Mouse (Mus musculus): ENCODE measurements at regions not wholly inside any gene's neighbourhood (a gene's known extent, or its start where the extent isn't known, plus 50 kb on each side); places are given as distances from the start of the nearest gene placed in this dataset.

- no peaks in the 10 kb centered on the region for H3K4me1 ChIP-seq (ENCODE audit: control insufficient read depth, insufficient read depth, low read length)
- no peak for ATAC-seq (ENCODE audit: insufficient read depth, low FRiP score)
- no peaks in the 10 kb centered on the region for H3K27me3 ChIP-seq (ENCODE audit: control insufficient read depth, insufficient read depth, low read length)
- H3K9me3 ChIP-seq (replicated peaks; ENCODE audit: control insufficient read depth, low read length): no peaks in the 10 kb centered on the region
- no peaks in the 10 kb centered on the region for H3K36me3 ChIP-seq (ENCODE audit: control insufficient read depth, insufficient read depth, low read length)
- no peak overlapping the region for H3K4me3 ChIP-seq (replicated peaks; ENCODE audit: low read length)
- H3K27ac ChIP-seq (ENCODE audit: low read length): no peak overlapping the region
- H3K4me2 ChIP-seq (ENCODE audit: low read depth, low read length): no peak overlapping the region
- no peak overlapping the region for H3K9ac ChIP-seq (ENCODE audit: low read length)
- 69% methylated on average over 2 of the region's 2 CpGs for WGBS
Measured at GRCm38 (mm10) chr13:70369647-70370046, 267.8 kb downstream of the Ice1 start.

GRCm38 (mm10) chr13:70380772-70381171, 256.7 kb downstream of the Ice1 start:
- Histone ChIP-seq H3K9ac (ENCODE audit: low read length) (no peak overlapping the region), H3K27me3 (ENCODE audit: control insufficient read depth, insufficient read depth, low read length) (no peaks in the 10 kb centered on the region), H3K4me3 (replicated peaks; ENCODE audit: low read length) (no peak overlapping the region), H3K36me3 (ENCODE audit: control insufficient read depth, insufficient read depth, low read length) (no peaks in the 10 kb centered on the region), H3K9me3 (replicated peaks; ENCODE audit: control insufficient read depth, low read length) (no peaks in the 10 kb centered on the region), H3K4me1 (ENCODE audit: control insufficient read depth, insufficient read depth, low read length) (no peaks in the 10 kb centered on the region), H3K4me2 (ENCODE audit: low read depth, low read length) (no peak overlapping the region), H3K27ac (ENCODE audit: low read length) (no peak overlapping the region)
- no peak for ATAC-seq (ENCODE audit: insufficient read depth, low FRiP score)
- 51% methylated on average over 6 of the region's 6 CpGs for WGBS

DNA sequence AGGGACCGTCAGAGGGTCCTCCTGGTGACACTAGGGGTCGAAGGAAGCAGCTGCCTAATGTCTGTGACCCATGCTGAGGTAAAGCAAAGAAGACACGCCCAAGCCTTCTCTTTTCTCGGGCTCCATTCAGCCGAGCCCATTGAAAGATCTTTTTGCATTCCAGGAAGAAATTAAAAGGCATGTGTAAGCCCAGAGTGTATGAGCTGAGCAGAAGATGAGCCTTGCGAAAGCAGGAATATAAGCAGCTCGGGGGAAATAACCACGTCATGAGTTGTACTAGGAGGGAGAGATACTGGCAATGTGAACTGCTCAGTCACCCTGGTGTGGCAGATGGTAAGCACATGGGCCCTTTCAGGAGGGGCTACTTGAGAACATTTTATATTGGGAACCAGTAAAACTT, 252.1 kb downstream of the Ice1 start:
- H3K4me2 ChIP-seq (ENCODE audit: low read depth, low read length): no peak overlapping the region
- ATAC-seq (ENCODE audit: insufficient read depth, low FRiP score): no peak
- WGBS: 54% methylated on average over 8 of the region's 8 CpGs
- H3K36me3 ChIP-seq (ENCODE audit: control insufficient read depth, insufficient read depth, low read length): no peaks in the 10 kb centered on the region
- no peak overlapping the region for H3K27ac ChIP-seq (ENCODE audit: low read length)
- no peaks in the 10 kb centered on the region for H3K9me3 ChIP-seq (replicated peaks; ENCODE audit: control insufficient read depth, low read length)
- H3K4me3 ChIP-seq (replicated peaks; ENCODE audit: low read length): no peak overlapping the region
- H3K4me1 ChIP-seq (ENCODE audit: control insufficient read depth, insufficient read depth, low read length): no peaks in the 10 kb centered on the region
- no peak overlapping the region for H3K9ac ChIP-seq (ENCODE audit: low read length)
- no peaks in the 10 kb centered on the region for H3K27me3 ChIP-seq (ENCODE audit: control insufficient read depth, insufficient read depth, low read length)

DNA sequence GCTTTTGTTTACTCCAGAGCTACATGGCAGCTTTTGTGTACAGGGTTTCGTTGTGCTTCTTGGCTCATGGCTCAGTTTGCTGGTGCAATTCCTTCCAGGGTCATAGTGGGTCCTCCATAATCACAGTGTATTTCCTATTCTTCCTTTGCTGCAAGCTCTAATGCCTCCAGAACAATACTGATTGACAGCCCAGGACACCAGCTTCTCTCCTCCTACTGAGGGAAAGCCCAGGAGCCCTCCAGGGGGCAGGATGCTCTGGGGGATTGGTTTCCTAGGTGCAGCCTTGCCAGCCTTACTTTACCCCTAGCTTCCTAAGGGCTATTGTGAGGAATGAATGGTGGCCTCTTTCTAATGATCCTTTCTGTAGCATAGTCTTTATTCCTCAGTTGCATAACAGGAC, 224.6 kb downstream of the Ice1 start:
- Histone ChIP-seq H3K4me1 (ENCODE audit: control insufficient read depth, insufficient read depth, low read length) (no peaks in the 10 kb centered on the region), H3K4me2 (ENCODE audit: low read depth, low read length) (no peak overlapping the region), H3K9ac (ENCODE audit: low read length) (no peak overlapping the region), H3K36me3 (ENCODE audit: control insufficient read depth, insufficient read depth, low read length) (no peaks in the 10 kb centered on the region), H3K4me3 (replicated peaks; ENCODE audit: low read length) (no peak overlapping the region), H3K27ac (ENCODE audit: low read length) (no peak overlapping the region), H3K27me3 (ENCODE audit: control insufficient read depth, insufficient read depth, low read length) (no peaks in the 10 kb centered on the region), H3K9me3 (replicated peaks; ENCODE audit: control insufficient read depth, low read length) (no peaks in the 10 kb centered on the region)
- no peak for ATAC-seq (ENCODE audit: insufficient read depth, low FRiP score)
- 85% methylated on average over 1 of the region's 1 CpGs for WGBS

DNA sequence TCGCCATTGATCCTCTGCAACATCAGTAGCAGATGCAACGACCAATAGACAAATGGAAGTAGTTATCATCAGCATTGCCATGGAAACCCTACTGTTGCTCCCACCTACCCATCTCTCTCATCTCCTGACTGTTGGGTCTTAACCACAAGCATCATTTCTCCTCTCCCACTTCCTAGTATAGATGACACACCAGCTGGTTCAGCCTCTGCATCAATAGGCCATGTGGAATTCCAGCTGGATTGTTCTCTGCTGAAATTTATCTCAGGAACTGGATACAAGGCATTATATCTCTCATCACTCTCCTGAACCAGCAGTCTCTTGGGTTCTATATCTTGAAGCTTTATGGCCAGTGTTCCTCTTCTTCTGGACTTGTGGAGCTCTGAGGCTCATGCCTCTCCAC, 219.3 kb downstream of the Ice1 start:
- no peak overlapping the region for H3K27ac ChIP-seq (ENCODE audit: low read length)
- H3K9me3 ChIP-seq (replicated peaks; ENCODE audit: control insufficient read depth, low read length): no peaks in the 10 kb centered on the region
- no peak overlapping the region for H3K4me3 ChIP-seq (replicated peaks; ENCODE audit: low read length)
- H3K36me3 ChIP-seq (ENCODE audit: control insufficient read depth, insufficient read depth, low read length): no peaks in the 10 kb centered on the region
- H3K9ac ChIP-seq (ENCODE audit: low read length): no peak overlapping the region
- H3K27me3 ChIP-seq (ENCODE audit: control insufficient read depth, insufficient read depth, low read length): no peaks in the 10 kb centered on the region
- no peak overlapping the region for H3K4me2 ChIP-seq (ENCODE audit: low read depth, low read length)
- no peaks in the 10 kb centered on the region for H3K4me1 ChIP-seq (ENCODE audit: control insufficient read depth, insufficient read depth, low read length)
- 86% methylated on average over 2 of the region's 2 CpGs for WGBS
- ATAC-seq (ENCODE audit: insufficient read depth, low FRiP score): no peak

DNA sequence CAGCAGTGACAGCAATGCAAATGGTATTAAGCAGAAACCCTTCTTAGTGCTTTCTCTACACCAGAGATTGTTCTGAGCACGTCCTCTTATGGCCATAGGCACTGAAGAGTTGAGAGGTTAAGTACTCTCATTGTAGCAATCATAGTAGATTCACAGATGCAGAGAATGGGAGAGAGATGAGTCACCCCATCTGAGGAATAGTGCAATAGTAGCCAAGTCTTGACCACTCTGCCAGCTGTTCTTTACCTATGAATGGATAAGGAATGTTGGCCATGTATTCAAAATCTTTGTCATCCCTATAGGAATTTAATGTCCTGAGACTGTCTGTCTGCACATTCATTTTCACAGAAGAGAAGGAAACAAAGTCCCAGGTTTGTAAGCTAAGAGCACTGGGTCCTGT, 198.0 kb downstream of the Ice1 start:
- no peaks in the 10 kb centered on the region for H3K4me1 ChIP-seq (ENCODE audit: control insufficient read depth, insufficient read depth, low read length)
- H3K4me2 ChIP-seq (ENCODE audit: low read depth, low read length): no peak overlapping the region
- no peaks in the 10 kb centered on the region for H3K36me3 ChIP-seq (ENCODE audit: control insufficient read depth, insufficient read depth, low read length)
- 48% methylated on average over 1 of the region's 1 CpGs for WGBS
- H3K9me3 ChIP-seq (replicated peaks; ENCODE audit: control insufficient read depth, low read length): no peaks in the 10 kb centered on the region
- no peak overlapping the region for H3K9ac ChIP-seq (ENCODE audit: low read length)
- ATAC-seq (ENCODE audit: insufficient read depth, low FRiP score): no peak
- no peaks in the 10 kb centered on the region for H3K27me3 ChIP-seq (ENCODE audit: control insufficient read depth, insufficient read depth, low read length)
- no peak overlapping the region for H3K27ac ChIP-seq (ENCODE audit: low read length)
- no peak overlapping the region for H3K4me3 ChIP-seq (replicated peaks; ENCODE audit: low read length)

DNA sequence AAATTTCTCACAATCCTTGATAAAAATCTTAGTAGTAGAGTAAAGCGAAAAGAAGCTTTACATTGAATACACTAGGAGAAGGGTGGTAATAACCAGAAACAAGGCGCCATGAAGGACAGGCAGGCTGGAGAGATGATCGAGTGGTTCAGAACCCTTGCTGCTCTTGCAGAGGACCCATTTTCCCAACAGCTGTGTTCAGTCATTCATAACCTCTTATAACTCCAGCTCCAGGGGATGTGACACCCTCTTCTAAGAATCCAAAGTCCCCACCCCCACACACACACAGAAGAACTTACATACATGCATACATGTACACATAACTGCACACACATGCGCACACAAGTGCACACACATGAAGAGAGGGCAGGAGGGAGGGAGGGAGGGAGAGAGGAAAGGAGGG, 190.5 kb downstream of the Ice1 start:
- WGBS: 81% methylated on average over 4 of the region's 4 CpGs
- Histone ChIP-seq H3K27me3 (ENCODE audit: control insufficient read depth, insufficient read depth, low read length) (no peaks in the 10 kb centered on the region), H3K36me3 (ENCODE audit: control insufficient read depth, insufficient read depth, low read length) (no peaks in the 10 kb centered on the region), H3K4me1 (ENCODE audit: control insufficient read depth, insufficient read depth, low read length) (no peaks in the 10 kb centered on the region), H3K4me2 (ENCODE audit: low read depth, low read length) (no peak overlapping the region), H3K9ac (ENCODE audit: low read length) (no peak overlapping the region), H3K9me3 (replicated peaks; ENCODE audit: control insufficient read depth, low read length) (no peaks in the 10 kb centered on the region), H3K27ac (ENCODE audit: low read length) (no peak overlapping the region), H3K4me3 (replicated peaks; ENCODE audit: low read length) (no peak overlapping the region)
- no peak for ATAC-seq (ENCODE audit: insufficient read depth, low FRiP score)

GRCm38 (mm10) chr13:70454592-70455390, 182.6 kb downstream of the Ice1 start:
- Histone ChIP-seq H3K4me1 (ENCODE audit: control insufficient read depth, insufficient read depth, low read length) (no peaks in the 10 kb centered on the region), H3K4me3 (replicated peaks; ENCODE audit: low read length) (no peak overlapping the region), H3K9ac (ENCODE audit: low read length) (no peak overlapping the region), H3K27ac (ENCODE audit: low read length) (no peak overlapping the region), H3K36me3 (ENCODE audit: control insufficient read depth, insufficient read depth, low read length) (no peaks in the 10 kb centered on the region), H3K9me3 (replicated peaks; ENCODE audit: control insufficient read depth, low read length) (no peaks in the 10 kb centered on the region), H3K4me2 (ENCODE audit: low read depth, low read length) (no peak overlapping the region), H3K27me3 (ENCODE audit: control insufficient read depth, insufficient read depth, low read length) (no peaks in the 10 kb centered on the region)
- 62% methylated on average over 4 of the region's 4 CpGs for WGBS
- ATAC-seq (ENCODE audit: insufficient read depth, low FRiP score): no peak

DNA sequence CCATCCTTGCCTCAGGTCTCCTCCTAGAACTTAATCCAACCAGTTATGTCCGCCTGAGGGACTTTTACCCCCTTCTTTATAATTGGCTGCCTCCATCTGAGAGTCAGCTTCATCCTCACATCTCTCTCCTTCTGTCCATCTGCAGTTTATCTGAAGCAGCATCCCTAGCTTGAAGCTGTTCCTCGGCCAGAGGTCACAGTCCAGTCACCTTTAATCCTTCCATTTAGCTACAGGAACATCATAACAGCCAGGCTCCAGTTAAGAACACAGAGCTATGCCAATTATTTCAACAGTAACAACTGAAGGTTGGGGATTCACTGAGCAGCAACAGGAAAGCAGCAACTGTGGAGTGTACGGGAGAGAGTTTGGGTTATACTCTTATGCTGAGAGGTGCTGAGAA, 179.0 kb downstream of the Ice1 start:
- Histone ChIP-seq H3K36me3 (ENCODE audit: control insufficient read depth, insufficient read depth, low read length) (no peaks in the 10 kb centered on the region), H3K4me1 (ENCODE audit: control insufficient read depth, insufficient read depth, low read length) (no peaks in the 10 kb centered on the region), H3K27ac (ENCODE audit: low read length) (no peak overlapping the region), H3K4me3 (replicated peaks; ENCODE audit: low read length) (no peak overlapping the region), H3K9ac (ENCODE audit: low read length) (no peak overlapping the region), H3K27me3 (ENCODE audit: control insufficient read depth, insufficient read depth, low read length) (no peaks in the 10 kb centered on the region), H3K4me2 (ENCODE audit: low read depth, low read length) (no peak overlapping the region), H3K9me3 (replicated peaks; ENCODE audit: control insufficient read depth, low read length) (no peaks in the 10 kb centered on the region)
- 65% methylated on average over 3 of the region's 3 CpGs for WGBS
- ATAC-seq (ENCODE audit: insufficient read depth, low FRiP score): no peak
